Mouse (Mus musculus): ENCODE results near the gene Mast4. TPM values are rescaled to one million over a fixed set of nuclear protein-coding genes. Genes with fewer than 3 reads are reported as not detected.

Gene Mast4
- polyA plus RNA-seq, 1 experiment from 2014 or later: 45.4 TPM

GRCm38 (mm10) chr13:102944516-102944915 is 389.8 kb downstream of the Mast4 start:
- peaks cover 25% of the 10 kb centered on the region for H3K4me1 ChIP-seq (ENCODE audit: control insufficient read depth, insufficient read depth, low read length)
- no peak overlapping the region for H3K4me3 ChIP-seq (ENCODE audit: low read depth, low read length)
- H3K9me3 ChIP-seq (replicated peaks; ENCODE audit: control insufficient read depth, low read length): no peaks in the 10 kb centered on the region
- H3K4me2 ChIP-seq: no peak overlapping the region
- 77% methylated on average over 4 of the region's 4 CpGs for WGBS (ENCODE audit: insufficient replicate concordance)
- no peaks in the 10 kb centered on the region for H3K36me3 ChIP-seq (ENCODE audit: control insufficient read depth, insufficient read depth, low read length)
- no peak for ATAC-seq (replicated peaks; ENCODE audit: insufficient number of reproducible peaks, low FRiP score, low TSS enrichment)
- no peak overlapping the region for H3K9ac ChIP-seq (ENCODE audit: low read depth, low read length)
- no peak overlapping the region for H3K27ac ChIP-seq (ENCODE audit: low read depth, low read length)
- H3K27me3 ChIP-seq (ENCODE audit: control insufficient read depth, insufficient read depth, low read length): no peaks in the 10 kb centered on the region

DNA sequence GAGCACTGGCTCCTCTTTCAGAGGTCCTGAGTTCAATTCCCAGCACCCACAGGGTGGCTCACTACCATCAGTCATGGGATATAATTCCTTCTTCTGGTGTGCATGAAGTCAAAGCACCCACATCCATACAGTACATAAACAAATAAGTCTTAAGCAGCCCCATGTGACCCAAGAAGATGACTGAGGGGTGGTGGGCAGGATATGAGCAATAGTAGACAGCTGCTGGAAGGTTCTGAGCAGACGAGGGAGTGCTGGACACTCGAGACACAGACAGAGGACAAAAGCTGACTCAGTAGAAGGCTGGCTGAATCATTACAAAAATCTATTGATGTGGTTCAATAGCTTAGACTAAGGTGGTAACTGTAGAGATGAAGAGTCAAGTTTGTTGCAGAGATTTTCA is 391.7 kb downstream of the Mast4 start:
- Histone ChIP-seq H3K36me3 (ENCODE audit: control insufficient read depth, insufficient read depth, low read length) (no peaks in the 10 kb centered on the region), H3K4me3 (ENCODE audit: low read depth, low read length) (no peak overlapping the region), H3K4me1 (ENCODE audit: control insufficient read depth, insufficient read depth, low read length) (peaks cover 15% of the 10 kb centered on the region), H3K27ac (ENCODE audit: low read depth, low read length) (no peak overlapping the region), H3K9me3 (replicated peaks; ENCODE audit: control insufficient read depth, low read length) (no peaks in the 10 kb centered on the region), H3K4me2 (no peak overlapping the region), H3K27me3 (ENCODE audit: control insufficient read depth, insufficient read depth, low read length) (no peaks in the 10 kb centered on the region), H3K9ac (ENCODE audit: low read depth, low read length) (no peak overlapping the region)
- ATAC-seq (replicated peaks; ENCODE audit: insufficient number of reproducible peaks, low FRiP score, low TSS enrichment): no peak
- WGBS (ENCODE audit: insufficient replicate concordance): 76% methylated on average over 2 of the region's 2 CpGs

DNA sequence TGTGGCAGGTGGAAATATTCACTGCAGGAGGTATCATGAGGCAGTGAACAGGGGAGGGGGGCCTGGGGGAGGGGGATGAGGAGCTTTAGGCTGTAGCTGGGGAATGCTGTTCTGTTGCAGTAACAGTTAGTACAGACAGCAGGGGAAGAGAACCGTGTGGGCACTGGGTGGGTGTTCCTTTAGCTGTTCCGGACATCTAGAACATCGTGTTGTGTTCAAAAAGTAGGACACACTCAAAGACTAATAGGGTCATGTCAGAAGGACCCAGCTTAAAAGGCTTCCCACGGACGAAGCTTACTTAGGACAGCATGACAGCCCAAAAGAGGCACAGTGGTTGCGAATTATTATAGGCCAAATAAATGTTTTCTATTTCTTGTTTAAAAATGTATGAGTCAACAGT is 393.8 kb downstream of the Mast4 start:
- Histone ChIP-seq H3K4me2 (no peak overlapping the region), H3K36me3 (ENCODE audit: control insufficient read depth, insufficient read depth, low read length) (no peaks in the 10 kb centered on the region), H3K4me1 (ENCODE audit: control insufficient read depth, insufficient read depth, low read length) (0 out of 2 replicates have a peak, but pooled peaks cover 4% of the 10 kb centered on the region), H3K9me3 (replicated peaks; ENCODE audit: control insufficient read depth, low read length) (no peaks in the 10 kb centered on the region), H3K27ac (ENCODE audit: low read depth, low read length) (no peak overlapping the region), H3K27me3 (ENCODE audit: control insufficient read depth, insufficient read depth, low read length) (no peaks in the 10 kb centered on the region), H3K9ac (ENCODE audit: low read depth, low read length) (no peak overlapping the region), H3K4me3 (ENCODE audit: low read depth, low read length) (no peak overlapping the region)
- 83% methylated on average over 6 of the region's 6 CpGs for WGBS (ENCODE audit: insufficient replicate concordance)
- no peak for ATAC-seq (replicated peaks; ENCODE audit: insufficient number of reproducible peaks, low FRiP score, low TSS enrichment)

DNA sequence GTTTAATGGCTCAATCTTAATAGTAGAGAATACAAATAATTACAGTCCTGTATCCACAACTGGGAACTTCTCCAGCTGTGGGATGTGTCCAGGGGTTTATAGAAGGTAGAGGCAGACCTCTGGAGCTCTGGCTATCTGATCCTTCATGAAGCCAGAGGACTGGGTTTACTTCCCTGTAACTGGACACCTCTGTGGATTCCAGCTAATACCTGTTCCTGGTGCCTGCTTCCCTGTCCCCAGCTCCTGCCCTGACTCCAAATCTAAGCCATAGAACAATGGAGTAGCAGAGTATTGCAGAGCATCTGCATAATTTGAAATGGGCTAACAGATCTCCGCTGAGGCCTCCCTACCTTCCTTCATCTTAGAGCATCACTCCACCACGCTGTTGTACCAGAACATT is 398.1 kb downstream of the Mast4 start:
- no peaks in the 10 kb centered on the region for H3K27me3 ChIP-seq (ENCODE audit: control insufficient read depth, insufficient read depth, low read length)
- H3K27ac ChIP-seq (ENCODE audit: low read depth, low read length): no peak overlapping the region
- H3K9me3 ChIP-seq (replicated peaks; ENCODE audit: control insufficient read depth, low read length): no peaks in the 10 kb centered on the region
- 93% methylated on average over 2 of the region's 2 CpGs for WGBS (ENCODE audit: insufficient replicate concordance)
- no peak overlapping the region for H3K4me3 ChIP-seq (ENCODE audit: low read depth, low read length)
- no peak overlapping the region for H3K4me2 ChIP-seq
- no peak overlapping the region for H3K9ac ChIP-seq (ENCODE audit: low read depth, low read length)
- H3K4me1 ChIP-seq (ENCODE audit: control insufficient read depth, insufficient read depth, low read length): 0 out of 2 replicates have a peak, but pooled peaks cover 4% of the 10 kb centered on the region
- ATAC-seq (replicated peaks; ENCODE audit: insufficient number of reproducible peaks, low FRiP score, low TSS enrichment): no peak
- no peaks in the 10 kb centered on the region for H3K36me3 ChIP-seq (ENCODE audit: control insufficient read depth, insufficient read depth, low read length)

DNA sequence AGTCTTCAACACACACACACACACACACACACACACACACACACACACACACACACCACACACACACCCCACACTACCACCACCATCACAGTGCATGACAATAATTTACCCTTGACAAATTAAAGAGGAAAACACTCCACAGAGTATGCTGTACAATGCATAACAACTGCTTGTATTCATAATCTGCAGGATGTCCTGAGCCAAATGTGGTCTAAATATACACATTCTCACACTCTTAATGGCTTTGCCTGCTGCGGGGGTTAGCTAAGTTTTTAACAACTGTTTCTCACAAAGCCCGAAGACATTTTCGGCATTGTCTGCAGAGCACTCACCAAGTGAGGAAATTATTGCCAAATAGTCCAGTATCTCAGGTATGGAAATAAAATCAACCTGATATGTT is 398.5 kb downstream of the Mast4 start:
- ATAC-seq (replicated peaks; ENCODE audit: insufficient number of reproducible peaks, low FRiP score, low TSS enrichment): no peak
- no peaks in the 10 kb centered on the region for H3K36me3 ChIP-seq (ENCODE audit: control insufficient read depth, insufficient read depth, low read length)
- H3K9ac ChIP-seq (ENCODE audit: low read depth, low read length): no peak overlapping the region
- H3K4me2 ChIP-seq: no peak overlapping the region
- H3K27me3 ChIP-seq (ENCODE audit: control insufficient read depth, insufficient read depth, low read length): no peaks in the 10 kb centered on the region
- H3K27ac ChIP-seq (ENCODE audit: low read depth, low read length): no peak overlapping the region
- H3K4me3 ChIP-seq (ENCODE audit: low read depth, low read length): no peak overlapping the region
- 84% methylated on average over 3 of the region's 3 CpGs for WGBS (ENCODE audit: insufficient replicate concordance)
- 0 out of 2 replicates have a peak, but pooled peaks cover 4% of the 10 kb centered on the region for H3K4me1 ChIP-seq (ENCODE audit: control insufficient read depth, insufficient read depth, low read length)
- H3K9me3 ChIP-seq (replicated peaks; ENCODE audit: control insufficient read depth, low read length): no peaks in the 10 kb centered on the region

DNA sequence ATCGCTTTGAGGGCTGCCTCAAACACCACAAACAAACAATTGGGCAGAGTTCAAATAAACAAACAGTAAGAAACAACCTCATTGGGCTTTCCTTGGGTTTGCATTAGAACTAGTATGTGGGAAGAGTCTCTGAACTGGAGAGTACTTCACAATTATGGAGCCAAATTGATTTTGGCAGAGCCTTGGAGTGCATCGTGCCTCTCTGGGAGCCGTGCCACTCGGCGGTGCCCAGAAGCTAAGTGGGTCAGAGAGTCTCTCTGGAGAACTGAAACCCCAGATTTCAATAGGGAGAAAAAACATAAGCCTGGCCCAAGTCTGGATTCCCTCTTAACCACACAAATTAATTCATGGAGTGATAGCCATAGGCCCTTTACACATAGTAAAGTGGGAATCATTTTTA is 400.6 kb downstream of the Mast4 start:
- no peaks in the 10 kb centered on the region for H3K36me3 ChIP-seq (ENCODE audit: control insufficient read depth, insufficient read depth, low read length)
- H3K4me3 ChIP-seq (ENCODE audit: low read depth, low read length): no peak overlapping the region
- no peak overlapping the region for H3K4me2 ChIP-seq
- H3K9ac ChIP-seq (ENCODE audit: low read depth, low read length): no peak overlapping the region
- 89% methylated on average over 5 of the region's 5 CpGs for WGBS (ENCODE audit: insufficient replicate concordance)
- H3K27me3 ChIP-seq (ENCODE audit: control insufficient read depth, insufficient read depth, low read length): no peaks in the 10 kb centered on the region
- no peak for ATAC-seq (replicated peaks; ENCODE audit: insufficient number of reproducible peaks, low FRiP score, low TSS enrichment)
- no peaks in the 10 kb centered on the region for H3K9me3 ChIP-seq (replicated peaks; ENCODE audit: control insufficient read depth, low read length)
- no peak overlapping the region for H3K27ac ChIP-seq (ENCODE audit: low read depth, low read length)
- 0 out of 2 replicates have a peak, but pooled peaks cover 2% of the 10 kb centered on the region for H3K4me1 ChIP-seq (ENCODE audit: control insufficient read depth, insufficient read depth, low read length)

- Histone ChIP-seq H3K4me2 (no peak overlapping the region), H3K4me3 (ENCODE audit: low read depth, low read length) (no peak overlapping the region), H3K9ac (ENCODE audit: low read depth, low read length) (no peak overlapping the region), H3K9me3 (replicated peaks; ENCODE audit: control insufficient read depth, low read length) (no peaks in the 10 kb centered on the region), H3K27me3 (ENCODE audit: control insufficient read depth, insufficient read depth, low read length) (no peaks in the 10 kb centered on the region), H3K27ac (ENCODE audit: low read depth, low read length) (no peak overlapping the region), H3K36me3 (ENCODE audit: control insufficient read depth, insufficient read depth, low read length) (no peaks in the 10 kb centered on the region), H3K4me1 (ENCODE audit: control insufficient read depth, insufficient read depth, low read length) (no peaks in the 10 kb centered on the region)
- no peak for ATAC-seq (replicated peaks; ENCODE audit: insufficient number of reproducible peaks, low FRiP score, low TSS enrichment)
- WGBS (ENCODE audit: insufficient replicate concordance): 73% methylated on average over 9 of the region's 9 CpGs
These were observed 401.9 kb downstream of the Mast4 start for GRCm38 (mm10) chr13:102932434-102932833.

GRCm38 (mm10) chr13:102931951-102932350 is 402.3 kb downstream of the Mast4 start:
- no peak overlapping the region for H3K27ac ChIP-seq (ENCODE audit: low read depth, low read length)

GRCm38 (mm10) chr13:102925844-102926598 is 408.3 kb downstream of the Mast4 start:
- Histone ChIP-seq H3K4me2 (no peak overlapping the region), H3K36me3 (ENCODE audit: control insufficient read depth, insufficient read depth, low read length) (no peaks in the 10 kb centered on the region), H3K27me3 (ENCODE audit: control insufficient read depth, insufficient read depth, low read length) (no peaks in the 10 kb centered on the region), H3K27ac (ENCODE audit: low read depth, low read length) (no peak overlapping the region), H3K4me3 (ENCODE audit: low read depth, low read length) (no peak overlapping the region), H3K9me3 (replicated peaks; ENCODE audit: control insufficient read depth, low read length) (no peaks in the 10 kb centered on the region), H3K4me1 (ENCODE audit: control insufficient read depth, insufficient read depth, low read length) (no peaks in the 10 kb centered on the region), H3K9ac (ENCODE audit: low read depth, low read length) (no peak overlapping the region)
- no peak for ATAC-seq (replicated peaks; ENCODE audit: insufficient number of reproducible peaks, low FRiP score, low TSS enrichment)
- WGBS (ENCODE audit: insufficient replicate concordance): 86% methylated on average over 7 of the region's 7 CpGs

More at GRCm38 (mm10) chr13:102931951-102932350, 402.3 kb downstream of the Mast4 start:
- no peaks in the 10 kb centered on the region for H3K4me1 ChIP-seq (ENCODE audit: control insufficient read depth, insufficient read depth, low read length)
- H3K36me3 ChIP-seq (ENCODE audit: control insufficient read depth, insufficient read depth, low read length): no peaks in the 10 kb centered on the region
- H3K9me3 ChIP-seq (replicated peaks; ENCODE audit: control insufficient read depth, low read length): no peaks in the 10 kb centered on the region
- no peaks in the 10 kb centered on the region for H3K27me3 ChIP-seq (ENCODE audit: control insufficient read depth, insufficient read depth, low read length)
- 83% methylated on average over 1 of the region's 1 CpGs for WGBS (ENCODE audit: insufficient replicate concordance)
- no peak overlapping the region for H3K4me2 ChIP-seq
- no peak overlapping the region for H3K9ac ChIP-seq (ENCODE audit: low read depth, low read length)
- no peak for ATAC-seq (replicated peaks; ENCODE audit: insufficient number of reproducible peaks, low FRiP score, low TSS enrichment)
- H3K4me3 ChIP-seq (ENCODE audit: low read depth, low read length): no peak overlapping the region
